In the genomic region with DNA sequence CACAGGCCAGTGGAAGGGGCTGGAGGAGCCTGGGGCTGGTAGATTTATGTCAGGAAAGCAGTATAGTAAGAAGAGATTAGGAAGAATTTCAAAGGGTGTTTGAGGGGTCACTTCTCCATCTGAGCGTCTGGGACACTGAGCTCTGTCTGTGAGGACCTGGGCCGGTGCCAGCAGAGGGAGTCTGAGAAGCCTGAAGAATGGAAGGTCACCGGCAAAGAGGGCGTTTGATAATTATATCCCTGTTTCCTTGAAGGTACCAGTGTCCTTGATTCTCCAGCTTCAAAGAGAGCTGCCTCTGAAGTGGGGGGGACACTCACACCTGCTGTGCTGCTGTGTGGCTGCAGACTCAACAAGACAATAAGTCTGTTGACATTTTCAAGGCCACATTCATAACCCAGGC, we compare ENCODE assay signal across 25 mouse cellular contexts. TPM values are rescaled to one million over a fixed set of nuclear protein-coding genes. Genes with fewer than 3 reads are reported as not detected.
DNase-seq lines count a peak whose midpoint lies in the region; TF ChIP-seq lines count a peak whose summit lies in the region.
"Had no signal": no experiment of that assay in that cellular context is flagged by ENCODE, and none has a peak within 500 bp of the region (broad histone marks: within the 10 kb centered on the region; RNA-seq: fewer than 3 reads in every experiment).

No protein-coding gene starts in this region.

- no peak for TF ChIP-seq CTCF in gastrocnemius, adult 2 months (IDR thresholded peaks at IDR 0.05)

- H3K27ac ChIP-seq in gastrocnemius, adult 2 months: no peak overlapping the region
- H3K27ac ChIP-seq: hindbrain, embryonic 10.5 days; hindbrain, postnatal 0 days; midbrain, embryonic 13.5 days; neural tube, embryonic 13.5 days had no signal

- peak; percentile 18 for DNase-seq in gastrocnemius, postnatal 10 days
- DNase-seq in gastrocnemius, adult 2 months: no peak
- peak; percentile 51 to 65 for DNase-seq in kidney, postnatal 4 days
- no peak for DNase-seq in kidney, adult 8-10 months
- peak; percentile 57 for DNase-seq in adrenal gland, postnatal 10 days
- DNase-seq in testis, postnatal 14 days (ENCODE audit: low spot score): peak; percentile 63
- no peak for DNase-seq in retina, embryonic 14.5 days (ENCODE audit: low spot score)
- DNase-seq: cerebellum, adult 2 months; gastrocnemius, postnatal 36 days; kidney, adult 2 months; liver; lung, postnatal 10 days; right cerebral cortex, postnatal 4 days; thymus, postnatal 4 days had no signal

- intact Hi-C loops in gastrocnemius, adult 2 months (cut with DNase I): no loop called here

- H3K4me3 ChIP-seq in gastrocnemius, adult 2 months: no peak overlapping the region
- H3K4me3 ChIP-seq: erythroblast, embryonic 14.5 days; hindbrain, embryonic 10.5 days; midbrain, embryonic 13.5 days; neural tube, embryonic 13.5 days had no signal

RNA-seq across cellular contexts. Expression of gene Gm11060, which starts 17.6 kb away (rescaled TPM):
- not detected for total RNA-seq in gastrocnemius, postnatal 10 days (2021)
- not detected for total RNA-seq in gastrocnemius, adult 2 months (2021)
- total RNA-seq in adrenal gland, postnatal 10 days (2021): not detected
- total RNA-seq: CH12.LX; gastrocnemius, postnatal 36 days; hindbrain, postnatal 0 days; layer of hippocampus, adult 8-10 months; left cerebral cortex, adult 18-20 months; left cerebral cortex, postnatal 36 days; megakaryocyte, adult 5-6 weeks; MEL had no signal

RNA-seq across cellular contexts. Expression of gene Wt1, which starts 52.1 kb away (rescaled TPM):
- under 1 TPM in 1 of 2 experiments, not detected in 1; 0.18 TPM for total RNA-seq in gastrocnemius, postnatal 10 days (2021)
- total RNA-seq in gastrocnemius, adult 2 months (2021): not detected
- 1 to 10 TPM; 2.8 to 5.1 TPM for total RNA-seq in adrenal gland, postnatal 10 days (2021)
- total RNA-seq: CH12.LX; layer of hippocampus, adult 8-10 months; megakaryocyte, adult 5-6 weeks; MEL had no signal

RNA-seq across cellular contexts. Expression of gene Eif3m, which starts 57.3 kb away (rescaled TPM):
- total RNA-seq in gastrocnemius, postnatal 10 days (2021): 100 to 1,000 TPM; 112 to 115 TPM
- total RNA-seq in gastrocnemius, adult 2 months (2021): 10 to 100 TPM; 90.6 to 91.6 TPM
- total RNA-seq in adrenal gland, postnatal 10 days (2021): 100 to 1,000 TPM; 153 to 164 TPM

Comparison
In these comparisons a context has a peak if more than half of its experiments do, and no peak if none do; other contexts are left out.
1. DNase-seq: peak in gastrocnemius, postnatal 10 days (single experiment), kidney, postnatal 4 days (2 of 2), adrenal gland, postnatal 10 days (single experiment) and testis, postnatal 14 days (single experiment); none in gastrocnemius, adult 2 months (single experiment), kidney, adult 8-10 months (0 of 2) and retina, embryonic 14.5 days (single experiment).